20 mouse cellular contexts compared by ENCODE assay signal in the genomic region with DNA sequence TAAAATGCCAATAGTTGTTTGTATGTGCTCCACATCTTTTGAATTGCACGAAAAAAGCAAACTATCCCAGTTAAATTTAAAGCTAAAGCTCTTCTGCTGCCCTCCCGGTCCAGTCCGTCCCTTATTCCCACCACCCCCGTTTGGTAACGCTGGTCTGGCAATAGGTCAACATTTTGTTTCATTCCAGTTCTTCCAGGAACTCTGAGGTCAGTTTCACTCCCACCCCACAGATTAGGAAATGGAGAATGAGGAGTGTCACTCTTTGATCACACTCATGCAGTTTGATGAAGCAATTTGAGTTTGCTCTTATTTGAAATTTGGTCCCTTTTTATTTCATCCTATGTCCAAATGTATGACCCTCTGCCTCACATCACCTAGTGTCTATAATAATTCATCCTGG.
"Had no signal": no experiment of that assay in that cellular context is flagged by ENCODE, and none has a peak within 500 bp of the region (broad histone marks: within the 10 kb centered on the region; RNA-seq: fewer than 3 reads in every experiment).

No protein-coding gene starts in this region.

- H3K4me2 ChIP-seq: liver, embryonic 11.5 days; liver, embryonic 13.5 days; liver, embryonic 15.5 days; lung, embryonic 14.5 days; neural tube, embryonic 13.5 days; neural tube, embryonic 15.5 days had no signal

- DNase-seq: liver; liver, embryonic 13.5 days; liver, postnatal 0 days; midbrain, embryonic 14.5 days; retina, postnatal 1 day; right cerebral cortex, adult 18-20 months; right cerebral cortex, postnatal 25 days; right cerebral cortex, postnatal 4 days; spleen, adult 18-20 months; thymus, adult 18-20 months; thymus, postnatal 14 days; thymus, postnatal 36 days had no signal

- H3K36me3 ChIP-seq: liver, embryonic 13.5 days; liver, embryonic 15.5 days; midbrain, embryonic 10.5 days; neural tube, embryonic 13.5 days; neural tube, embryonic 15.5 days had no signal

- H3K27ac ChIP-seq: liver, embryonic 13.5 days; liver, embryonic 15.5 days; midbrain, embryonic 10.5 days; neural tube, embryonic 13.5 days; neural tube, embryonic 15.5 days had no signal

- H3K27me3 ChIP-seq: liver, embryonic 13.5 days; liver, embryonic 15.5 days; neural tube, embryonic 13.5 days; neural tube, embryonic 15.5 days had no signal

- H3K4me1 ChIP-seq: liver, embryonic 13.5 days; liver, embryonic 15.5 days; midbrain, embryonic 10.5 days; neural tube, embryonic 13.5 days; neural tube, embryonic 15.5 days had no signal

- H3K9me3 ChIP-seq: liver, embryonic 13.5 days; liver, embryonic 15.5 days; midbrain, embryonic 10.5 days; neural tube, embryonic 13.5 days; neural tube, embryonic 15.5 days had no signal

- H3K9ac ChIP-seq: liver, embryonic 13.5 days; liver, embryonic 15.5 days; liver, postnatal 0 days; lung, embryonic 14.5 days; neural tube, embryonic 13.5 days; neural tube, embryonic 15.5 days had no signal

- ATAC-seq: liver, postnatal 0 days; midbrain, embryonic 16.5 days had no signal

- H3K4me3 ChIP-seq: liver, embryonic 13.5 days; liver, embryonic 15.5 days; midbrain, embryonic 10.5 days; myocyte; neural tube, embryonic 13.5 days; neural tube, embryonic 15.5 days had no signal
